Mouse (Mus musculus) cerebellum, adult 8-10 months (tissue): ENCODE results near the gene Olfr1506.
"Not testable (repeated sequence)": the region's sequence is repeated elsewhere in the genome, so short reads cannot be mapped to it uniquely, and the experiment has no call there.

Experiments
- DNase-seq: peaks from one replicate; pipeline ENCODE4 v3.0.0; 2022

The Olfr1506 gene

DNA sequence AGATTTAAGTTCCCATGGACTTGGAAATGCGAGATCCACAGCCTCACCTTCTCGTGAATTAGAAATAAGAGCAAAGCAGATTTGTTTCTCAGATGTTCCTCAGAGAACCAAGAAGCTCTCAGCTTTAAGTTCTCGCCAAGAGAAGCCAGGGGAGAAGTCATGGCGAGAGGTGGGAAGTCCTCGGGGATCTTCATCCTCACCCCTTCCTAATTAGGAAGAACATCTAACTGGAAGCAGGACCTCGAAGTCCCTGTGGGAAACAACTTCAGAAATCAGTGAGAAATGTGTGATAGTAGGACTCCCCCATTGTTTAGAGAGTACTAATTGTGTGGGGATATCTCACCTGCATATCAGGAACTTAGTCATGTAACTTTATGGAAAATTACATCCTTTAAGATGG lies at the start of gene Olfr1506:
Gene Olfr1506 (minus strand): TSS at position 101 of the 400 bp plus-strand sequence.
- DNase-seq: not testable (repeated sequence)

DNA sequence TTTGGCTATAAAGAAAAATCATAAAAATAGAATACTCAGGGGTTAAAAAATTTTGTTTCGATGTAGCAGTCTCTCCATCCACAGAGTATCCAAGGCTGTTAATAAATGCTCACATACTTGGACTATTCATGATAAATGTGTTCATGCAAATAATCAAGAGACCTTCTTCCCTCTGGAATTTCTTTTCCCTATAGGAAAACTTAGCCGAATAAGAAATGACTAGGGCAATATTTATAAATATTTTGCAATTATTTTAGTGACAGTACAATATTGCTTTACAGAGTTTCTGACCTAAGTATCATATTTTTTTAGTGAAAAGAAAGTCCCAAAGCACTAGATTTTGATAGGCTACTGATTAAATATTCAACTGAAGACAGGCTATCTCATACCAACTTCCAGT lies 46.6 kb upstream of the Olfr1506 start, which contains the start of gene Olfr1271:
Gene Olfr1271 (minus strand): TSS at position 101 of the 400 bp plus-strand sequence.
- no peak for DNase-seq

DNA sequence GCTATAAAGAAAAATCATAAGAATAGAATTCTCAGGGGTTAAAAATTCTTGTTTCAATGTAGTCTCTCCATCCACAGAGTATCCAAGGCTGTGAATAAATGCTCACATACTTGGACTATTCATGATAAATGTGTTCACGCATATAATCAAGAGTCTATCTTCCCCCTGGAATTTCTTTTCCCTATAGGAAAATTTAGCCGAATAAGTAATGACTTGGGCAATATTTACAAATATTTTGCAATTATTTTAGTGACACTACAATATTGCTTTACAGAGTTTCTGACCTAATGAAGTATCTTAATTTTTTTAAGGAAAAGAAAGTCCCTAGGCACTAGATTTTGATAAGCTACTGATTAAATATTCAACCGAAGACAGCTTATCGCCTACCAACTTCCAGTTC lies 33.2 kb upstream of the Olfr1506 start, which contains the start of gene Olfr142:
Gene Olfr142 (minus strand): TSS at position 101 of the 400 bp plus-strand sequence.
- DNase-seq: no peak

- DNase-seq: not testable (repeated sequence)
These were observed 24.7 kb downstream of the Olfr1506 start for GRCm38 (mm10) chr2:90199606-90200005.

DNA sequence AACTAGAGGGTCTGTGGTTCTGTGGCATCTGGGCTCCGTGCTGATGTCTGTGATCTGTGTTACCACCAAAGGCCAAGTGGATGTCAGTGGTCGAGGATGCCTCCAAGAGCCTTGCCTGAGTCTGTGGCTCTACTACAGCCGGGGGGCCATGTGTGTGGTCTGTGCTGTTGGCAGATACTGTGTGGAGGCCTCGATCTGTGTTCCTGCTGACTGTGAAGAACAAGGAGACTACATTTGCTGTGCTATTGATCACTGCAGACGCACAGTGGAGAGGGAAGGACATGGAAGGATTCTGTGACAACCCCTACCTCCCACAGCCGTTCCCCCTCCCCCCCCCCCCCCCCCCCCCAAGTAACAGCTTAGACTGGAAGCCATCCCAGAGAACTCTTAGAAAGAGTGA lies 29.0 kb downstream of the Olfr1506 start:
- DNase-seq: not testable (repeated sequence)

DNA sequence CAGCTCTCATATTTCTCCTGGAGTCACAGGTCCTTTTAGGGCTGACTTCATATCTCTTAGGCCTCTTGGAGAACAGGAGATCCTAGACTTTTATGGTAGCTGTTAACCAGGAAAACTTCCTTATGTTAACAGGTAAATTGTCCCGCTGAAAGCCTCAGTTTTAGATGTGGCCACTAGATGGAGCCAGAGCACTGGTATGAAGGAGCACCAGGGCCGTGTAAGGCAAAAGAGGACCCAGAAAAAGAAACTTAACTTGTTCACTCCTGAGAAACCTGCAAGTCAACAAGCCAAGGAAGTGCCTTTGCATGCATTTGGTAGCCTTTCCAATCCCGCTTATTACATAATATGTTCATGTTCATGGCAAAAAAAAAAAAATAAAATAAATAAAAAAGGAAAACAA lies 29.5 kb downstream of the Olfr1506 start:
- not testable (repeated sequence) for DNase-seq

DNA sequence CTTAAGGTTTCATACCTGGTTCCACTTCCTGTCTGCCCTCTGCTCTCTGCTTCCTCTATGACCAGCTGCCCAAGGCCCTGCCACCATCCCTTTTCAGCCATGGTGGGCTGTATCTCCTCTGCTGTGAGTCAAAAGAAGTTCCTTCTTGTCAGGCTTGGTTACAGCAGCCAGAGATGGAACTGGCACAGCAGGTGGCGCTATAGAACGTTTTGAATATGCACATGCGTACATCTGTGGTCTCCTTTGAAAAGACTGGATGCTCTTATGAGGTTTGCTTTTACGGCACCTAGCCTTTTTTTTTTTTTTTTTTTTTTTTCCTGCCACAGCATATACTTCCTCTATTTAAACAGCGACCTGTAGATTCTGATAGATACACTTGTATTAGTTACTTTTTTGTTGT lies 37.2 kb downstream of the Olfr1506 start:
- not testable (repeated sequence) for DNase-seq

GRCm38 (mm10) chr2:90186082-90186481 lies 38.2 kb downstream of the Olfr1506 start:
- not testable (repeated sequence) for DNase-seq
